Mouse (Mus musculus): ENCODE measurements around the gene Camta1.

- no peak for TF ChIP-seq HCFC1 (IDR thresholded peaks at IDR 0.05; ENCODE audit: borderline replicate concordance, insufficient read depth, low read length)
- TF ChIP-seq MAFK (IDR thresholded peaks at IDR 0.05; ENCODE audit: insufficient read depth, low read depth, low read length) = no peak
- no peak for TF ChIP-seq CHD2 (IDR thresholded peaks at IDR 0.05; ENCODE audit: low read depth, low read length)
These were observed 292.8 kb downstream of the Camta1 start for GRCm38 (mm10) chr4:151568887-151569286.

All from ES-E14 (cell line).